Mouse (Mus musculus) T-helper 2 cell (primary cell): Measurements from ENCODE around the gene Haus8.
"Not testable (repeated sequence)": the region's sequence is repeated elsewhere in the genome, so short reads cannot be mapped to it uniquely, and the experiment has no call there.

Experiments
- in situ Hi-C: fragments of 300-600 bp; cut with MboI, MseI; formaldehyde crosslinking; loops from one replicate; pipeline ENCODE4 v1.15.1; 2025; ENCODE audit warnings: high pct_unique_total_duplicates

The Haus8 gene

GRCm38 (mm10) chr8:71286223-71286622 lies 13.5 kb upstream of the Haus8 start:
- in situ Hi-C loops, result not testable (repeated sequence)

- in situ Hi-C loops, result loop anchor here (5.0 kb wide), 1 partner anchor 455 kb away; no protein-coding TSS in a partner anchor
These were observed 9.9 kb upstream of the Haus8 start for GRCm38 (mm10) chr8:71282621-71283020.

- in situ Hi-C loops, result loop anchor here (5.0 kb wide), 1 partner anchor 456 kb away; no protein-coding TSS in a partner anchor
These were observed 9.0 kb upstream of the Haus8 start for GRCm38 (mm10) chr8:71281731-71282130.

GRCm38 (mm10) chr8:71279409-71279808 lies 6.7 kb upstream of the Haus8 start:
- in situ Hi-C loops, result not testable (repeated sequence)

GRCm38 (mm10) chr8:71276166-71276565 lies 3.4 kb upstream of the Haus8 start:
- in situ Hi-C loops, result no loop called here

GRCm38 (mm10) chr8:71274478-71274877 lies 1.7 kb upstream of the Haus8 start:
- in situ Hi-C loops, result no loop called here

GRCm38 (mm10) chr8:71273151-71273510 lies 397 bp upstream of the Haus8 start:
- in situ Hi-C loops, result no loop called here

GRCm38 (mm10) chr8:71271630-71272029 lies 1.1 kb downstream of the Haus8 start:
- in situ Hi-C loops, result no loop called here

GRCm38 (mm10) chr8:71268286-71268685 lies 4.4 kb downstream of the Haus8 start:
- in situ Hi-C loops, result loop anchor here (10.0 kb wide), 1 partner anchor 363 kb away; the partner anchor contains the start of gene Map1s

GRCm38 (mm10) chr8:71267690-71268089 lies 5.0 kb downstream of the Haus8 start:
- in situ Hi-C loops, result loop anchor here (10.0 kb wide), 1 partner anchor 363 kb away; the partner anchor contains the start of gene Map1s

GRCm38 (mm10) chr8:71261234-71261633 lies 11.5 kb downstream of the Haus8 start:
- in situ Hi-C loops, result loop anchor here (10.0 kb wide), 1 partner anchor 356 kb away; the partner anchor contains the start of gene Map1s

- in situ Hi-C loops, result no loop called here
These were observed 16.0 kb downstream of the Haus8 start for GRCm38 (mm10) chr8:71256545-71257232.

- in situ Hi-C loops, result no loop called here
These were observed 24.5 kb downstream of the Haus8 start for GRCm38 (mm10) chr8:71248203-71248602.

- in situ Hi-C loops, result no loop called here
These were observed 30.0 kb downstream of the Haus8 start for GRCm38 (mm10) chr8:71242757-71243156.

- in situ Hi-C loops, result no loop called here
These were observed 48.2 kb downstream of the Haus8 start for GRCm38 (mm10) chr8:71224560-71224959.

GRCm38 (mm10) chr8:71214266-71214665 lies 58.5 kb downstream of the Haus8 start:
- in situ Hi-C loops, result not testable (repeated sequence)

- in situ Hi-C loops, result not testable (repeated sequence)
These were observed 67.2 kb downstream of the Haus8 start for GRCm38 (mm10) chr8:71205541-71205967.
